Mouse (Mus musculus): ENCODE measurements around the gene Mitd1.

DNA sequence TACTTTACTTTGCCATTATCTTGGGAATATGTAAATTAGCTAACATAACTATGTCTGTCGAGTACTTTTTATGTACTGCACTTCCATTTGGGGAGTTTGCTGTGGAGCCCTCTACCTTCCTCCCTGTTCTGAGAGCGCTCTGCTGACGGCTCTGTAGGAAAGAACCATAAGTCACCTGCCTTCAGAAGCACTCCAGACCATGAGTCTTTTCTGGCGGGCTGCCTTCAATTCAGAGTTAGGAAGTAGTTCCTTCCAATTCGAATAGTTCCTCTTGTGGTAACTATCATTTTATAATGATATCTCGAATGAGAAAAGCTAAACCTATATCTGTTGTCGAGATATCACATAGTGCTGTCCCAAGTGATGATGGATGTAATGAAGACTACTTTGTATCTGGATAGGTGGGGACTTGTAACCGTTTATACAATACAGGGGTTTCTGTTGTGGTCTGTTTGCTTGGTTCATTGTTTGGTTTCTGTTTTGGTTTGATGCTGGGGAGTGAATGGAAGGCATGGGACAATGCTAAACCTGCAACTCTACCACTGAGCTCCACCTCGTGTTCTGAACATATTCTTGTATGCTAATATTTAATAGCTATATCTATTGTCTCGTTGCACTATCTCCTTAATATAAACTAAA, 22.4 kb downstream of the Mitd1 start:
- TF ChIP-seq CTCF (IDR thresholded peaks at IDR 0.05; ENCODE audit: low read depth) (no peak), EP300 (IDR thresholded peaks at IDR 0.05; ENCODE audit: low read depth) (no peak)
